Mouse (Mus musculus) small intestine, adult 10 weeks (tissue): ENCODE results near the gene Trim11. TPM values are rescaled to one million over a fixed set of nuclear protein-coding genes. Genes with fewer than 3 reads are reported as not detected.

Experiments
- polyA plus RNA-seq: library from polyadenylated mRNA; stranded (reverse); fragments of 350-450 nt; fragmentation: Illumina TruSeq; extraction: RNeasy Lipid Tissue Mini Kit (QIAGEN cat#74804); gene quantifications from one replicate; pipeline ENCODE4 v1.2.3, GENCODE M21; 2014; ENCODE audit warnings: low replicate concordance

Trim11 gene
- polyA plus RNA-seq = 1.6 TPM

GRCm38 (mm10) chr11:58978027-58978705, at the start of gene Trim11:
TSS of gene Trim11 (plus strand) at chr11:58978093.

DNA sequence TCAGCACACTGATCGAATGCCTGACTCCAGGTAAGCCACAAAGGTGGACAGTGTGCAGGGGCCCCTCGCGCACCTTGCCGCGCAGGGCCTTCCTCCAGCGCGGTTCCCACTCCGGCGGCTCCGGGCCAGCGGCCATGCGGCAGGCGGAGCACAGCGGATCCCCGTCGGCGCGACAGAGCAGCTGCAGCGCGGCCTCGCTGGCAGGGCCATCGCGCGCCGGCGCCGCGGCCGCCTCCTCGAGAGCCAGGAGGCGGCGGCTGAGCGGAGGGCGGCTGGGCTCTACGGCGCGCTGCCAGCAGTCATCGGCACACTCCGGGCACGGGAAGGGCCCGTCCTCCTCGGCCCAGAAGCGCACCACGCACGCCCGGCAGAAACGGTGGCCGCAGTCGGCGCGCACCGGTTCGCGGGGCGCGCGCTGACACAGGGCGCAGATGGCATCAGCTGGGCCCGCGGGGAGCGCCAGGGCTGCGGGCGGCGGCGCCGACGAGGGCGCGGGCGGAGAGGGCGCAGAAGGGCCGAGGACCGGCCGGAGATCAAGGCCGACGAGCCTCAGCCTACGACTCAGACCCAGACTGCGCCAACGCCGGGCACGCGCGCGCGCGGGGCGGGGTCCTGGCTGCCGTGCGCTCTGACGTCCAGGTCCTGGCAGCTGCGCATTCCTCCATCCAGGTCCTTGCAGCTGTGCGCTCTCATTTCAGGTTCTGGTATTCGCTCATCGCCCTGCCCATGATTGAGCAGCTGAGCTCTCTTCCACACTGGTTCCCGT, 39.4 kb upstream of the Trim11 start, which contains the start of gene Rnf187:
Gene Rnf187, minus strand, starts transcription at position 595 of the 766 bp plus-strand sequence.

DNA sequence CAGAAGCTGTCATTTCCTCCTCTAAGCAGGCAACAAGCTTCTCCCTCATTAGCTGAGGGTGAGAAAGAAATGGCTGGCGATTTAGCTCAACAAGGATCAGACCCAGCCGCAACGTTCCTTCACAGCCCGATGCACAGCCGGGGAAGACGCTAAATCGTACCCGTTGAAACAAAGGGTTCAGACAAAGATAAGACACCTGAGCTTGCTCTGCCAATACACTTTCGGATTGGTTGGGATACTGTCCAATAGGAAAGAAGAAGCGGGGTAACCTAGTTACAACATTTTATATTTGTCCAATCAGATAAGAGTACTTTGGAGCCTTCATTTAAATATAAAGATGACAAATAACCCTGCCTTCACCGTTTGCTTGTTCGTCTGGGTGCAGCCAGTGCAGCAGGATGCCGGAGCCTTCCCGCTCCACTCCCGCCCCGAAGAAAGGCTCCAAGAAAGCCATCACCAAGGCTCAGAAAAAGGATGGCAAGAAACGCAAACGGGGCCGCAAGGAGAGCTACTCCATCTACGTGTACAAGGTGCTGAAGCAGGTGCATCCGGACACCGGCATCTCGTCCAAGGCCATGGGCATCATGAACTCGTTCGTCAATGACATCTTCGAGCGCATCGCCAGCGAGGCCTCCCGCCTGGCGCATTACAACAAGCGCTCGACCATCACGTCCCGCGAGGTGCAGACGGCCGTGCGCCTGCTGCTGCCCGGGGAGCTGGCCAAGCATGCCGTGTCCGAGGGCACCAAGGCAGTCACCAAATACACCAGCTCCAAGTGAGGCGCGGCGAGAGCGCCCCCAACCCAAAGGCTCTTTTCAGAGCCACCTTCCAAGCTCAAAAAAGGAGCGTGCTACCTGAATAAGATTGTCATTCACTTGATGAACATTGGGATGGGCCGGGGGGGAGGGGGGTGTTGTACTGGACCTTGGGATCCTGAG, 29.1 kb upstream of the Trim11 start, which contains the start of gene Hist3h2ba:
Gene Hist3h2ba, plus strand, starts transcription at position 379 of the 938 bp plus-strand sequence.

GRCm38 (mm10) chr11:58954420-58955142, 23.3 kb upstream of the Trim11 start, which contains the start of the genes Hist3h2a and Trim17:
TSS of gene Hist3h2a (plus strand) at chr11:58954685.
TSS of gene Trim17 (plus strand) at chr11:58954685.

Other genes with a start within 250 kb of the Trim11 start
- not detected for gene Olfr317, start 238.9 kb upstream of the Trim11 start, polyA plus RNA-seq
- not detected for gene Olfr316, start 225.4 kb upstream of the Trim11 start, polyA plus RNA-seq
- not detected for gene Olfr315, start 204.9 kb upstream of the Trim11 start, polyA plus RNA-seq
- not detected for gene Olfr314, start 195.1 kb upstream of the Trim11 start, polyA plus RNA-seq
- 3.0 TPM for gene Fam183b, start 176.1 kb upstream of the Trim11 start, polyA plus RNA-seq
- gene Olfr313, start 163.1 kb upstream of the Trim11 start, polyA plus RNA-seq = not detected
- gene Olfr312, start 148.9 kb upstream of the Trim11 start, polyA plus RNA-seq = not detected
- not detected for gene Olfr311, start 138.8 kb upstream of the Trim11 start, polyA plus RNA-seq
- 7.5 TPM for gene Gm12258, start 130.9 kb upstream of the Trim11 start, polyA plus RNA-seq
- gene 2810021J22Rik, start 110.9 kb upstream of the Trim11 start, polyA plus RNA-seq = 7.6 TPM
- gene Zfp39, start 73.9 kb upstream of the Trim11 start, polyA plus RNA-seq = 1.9 TPM
- gene Btnl10, start 60.2 kb upstream of the Trim11 start, polyA plus RNA-seq = not detected
- gene Rnf187, start 39.2 kb upstream of the Trim11 start, polyA plus RNA-seq = 3.1 TPM
- not detected for gene Hist3h2ba, start 29.2 kb upstream of the Trim11 start, polyA plus RNA-seq
- 8.1 TPM for gene Hist3h2a, start 23.4 kb upstream of the Trim11 start, polyA plus RNA-seq
- gene Trim17, start 23.4 kb upstream of the Trim11 start, polyA plus RNA-seq = not detected
- not detected for gene Obscn, start 158.3 kb downstream of the Trim11 start, polyA plus RNA-seq
- gene Iba57, start 185.6 kb downstream of the Trim11 start, polyA plus RNA-seq = 0.78 TPM
- not detected for gene Gjc2, start 205.1 kb downstream of the Trim11 start, polyA plus RNA-seq
- gene Guk1, start 214.1 kb downstream of the Trim11 start, polyA plus RNA-seq = 3.9 TPM
- 14.2 TPM for gene Mrpl55, start 224.4 kb downstream of the Trim11 start, polyA plus RNA-seq
- 0.45 TPM for gene 2310033P09Rik, start 230.2 kb downstream of the Trim11 start, polyA plus RNA-seq